Mouse (Mus musculus) embryo, embryonic 11 days (tissue): ENCODE results near the gene Ltbr.
"Not testable (repeated sequence)": the region's sequence is repeated elsewhere in the genome, so short reads cannot be mapped to it uniquely, and the experiment has no call there.

Experiments used
- DNase-seq: peaks from one replicate; pipeline ENCODE4 v3.0.0-alpha.2; 2015

Ltbr gene

DNA sequence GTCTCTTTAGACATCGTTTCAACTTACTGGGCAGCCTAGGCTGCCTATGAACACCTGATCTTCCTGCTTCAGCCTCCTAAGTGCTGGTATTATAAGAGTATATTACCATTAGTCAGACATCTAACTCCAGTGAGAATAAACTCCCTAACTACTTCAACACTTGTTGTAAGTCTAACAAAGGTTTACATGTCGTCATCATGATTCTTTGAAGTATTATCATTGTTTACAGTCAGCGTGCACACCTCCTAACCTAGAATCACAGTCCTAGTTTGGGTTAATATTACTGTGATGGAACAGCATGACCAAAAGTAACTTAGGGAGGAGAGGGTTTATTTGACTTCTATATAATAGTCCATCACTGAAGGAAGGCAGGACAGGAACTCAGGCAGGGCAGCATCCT is 46.2 kb downstream of the Ltbr start:
- DNase-seq = no peak

DNA sequence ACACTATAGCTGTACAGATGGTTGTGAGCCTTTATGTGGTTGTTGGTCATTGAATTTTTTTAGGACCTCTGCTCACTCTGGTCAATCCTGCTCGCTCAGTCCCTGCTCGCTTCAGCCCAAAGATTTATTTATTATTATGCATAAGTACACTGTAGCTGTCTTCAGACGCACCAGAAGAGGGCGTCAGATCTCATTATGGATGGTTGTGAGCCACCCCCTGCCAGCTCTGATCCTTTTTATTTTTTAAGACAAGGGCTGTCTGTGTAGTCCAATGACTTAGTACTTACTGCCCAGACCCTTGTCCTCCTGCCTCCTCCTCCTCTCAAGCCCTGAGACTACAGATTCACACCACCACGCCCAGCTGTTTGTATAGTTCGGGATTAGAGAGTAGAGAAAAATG is 47.1 kb downstream of the Ltbr start:
- DNase-seq = not testable (repeated sequence)

DNA sequence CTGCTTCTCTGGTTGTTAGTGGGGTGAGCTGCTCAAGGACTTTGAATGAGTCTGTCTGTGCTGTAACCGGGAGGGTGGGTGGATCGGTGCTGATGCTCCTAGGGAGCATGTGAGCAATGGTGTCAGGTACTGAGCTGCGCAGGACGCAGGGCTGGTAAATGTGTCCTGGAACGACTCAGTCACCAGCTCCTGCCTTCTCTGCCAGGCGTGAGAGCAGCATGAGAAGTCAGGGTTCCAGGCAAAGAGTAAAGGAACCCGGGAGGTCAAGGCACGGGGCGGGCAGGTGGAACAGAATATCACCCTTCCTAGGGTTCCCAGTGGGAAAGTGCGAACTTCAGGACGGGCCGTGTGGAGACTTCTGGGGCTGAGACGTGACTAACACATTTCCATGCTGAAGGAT is 47.6 kb downstream of the Ltbr start:
- DNase-seq = no peak

DNA sequence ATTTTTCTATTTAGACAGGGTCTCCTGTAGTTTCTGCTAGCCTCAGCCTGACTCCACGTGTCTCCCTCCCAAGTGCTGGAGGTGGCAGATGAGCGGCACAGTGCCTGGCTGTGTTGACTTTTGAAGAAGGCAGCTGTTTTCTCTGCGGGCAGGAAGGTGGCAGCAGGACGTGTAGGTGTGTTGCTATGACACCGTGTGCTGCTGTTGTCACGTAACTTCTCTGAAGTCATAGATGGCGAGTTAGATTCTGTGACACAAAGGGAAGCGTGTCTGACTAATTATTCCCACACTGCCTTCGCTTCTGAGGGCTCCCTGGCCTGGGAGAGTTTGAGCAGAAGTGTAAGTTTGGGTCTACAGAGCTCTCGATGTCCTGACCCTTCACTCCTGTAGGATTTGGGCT is 48.4 kb downstream of the Ltbr start:
- DNase-seq = no peak

DNA sequence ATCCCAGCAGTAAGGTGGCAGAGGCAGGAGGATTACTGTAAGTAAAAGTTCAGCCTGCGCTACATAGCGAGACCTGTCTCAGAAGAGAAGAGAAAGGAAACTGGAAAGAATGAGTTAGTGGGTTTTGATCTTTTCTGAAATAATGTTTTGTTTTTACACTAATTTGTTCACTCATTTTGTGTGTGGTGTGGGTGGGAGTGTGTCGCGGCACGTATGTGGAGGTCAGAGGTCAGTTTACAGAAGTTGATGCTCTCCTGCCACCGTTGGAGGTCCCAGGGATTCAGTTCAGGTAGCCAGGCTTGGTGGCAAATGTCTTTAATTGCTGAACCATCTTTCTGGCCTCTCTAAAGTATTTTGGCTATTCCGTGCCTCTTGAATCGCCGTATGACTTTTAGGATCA is 49.5 kb downstream of the Ltbr start:
- no peak for DNase-seq

DNA sequence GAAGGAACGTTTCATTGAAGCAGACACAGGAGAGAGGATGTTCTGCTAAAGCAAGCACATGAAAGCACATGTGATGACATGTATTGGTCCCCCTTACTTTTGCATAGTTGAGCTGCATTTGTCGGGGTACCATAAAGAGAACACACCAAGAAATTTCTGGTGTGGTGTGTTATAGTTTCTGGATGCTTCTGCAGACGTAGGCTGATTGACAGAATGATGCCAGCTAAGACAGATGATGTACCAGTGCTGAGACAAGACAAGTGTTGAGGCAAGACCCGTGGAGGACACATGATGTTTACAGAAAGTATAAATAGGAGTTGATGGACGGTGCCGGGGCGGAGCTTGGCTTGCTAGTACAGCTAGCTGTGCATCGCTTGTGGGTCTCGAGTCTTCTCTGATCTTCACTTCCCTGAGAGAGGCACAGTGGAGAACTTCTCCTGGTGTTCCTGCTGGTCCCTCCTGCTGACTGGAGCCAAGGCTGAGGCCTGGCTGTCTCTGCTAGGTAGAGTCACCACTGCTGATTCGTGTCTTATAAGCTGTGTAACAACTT is 53.6 kb downstream of the Ltbr start:
- no peak for DNase-seq
